Mouse (Mus musculus) spleen, adult 2 months (tissue): Measurements from ENCODE around the gene Ms4a3.

Source experiments
- CTCF ChIP-seq: fragments of 200-500 bp; IDR thresholded peaks from 2 replicates; pipeline ENCODE4 v1.5.1; 2011; ENCODE audit warnings: mild to moderate bottlenecking, inconsistent platforms; ENCODE audit not compliant: insufficient read depth, insufficient read length, insufficient replicate concordance; ENCODE audit errors: extremely low read depth
- POLR2A ChIP-seq: fragments of 200-500 bp; IDR thresholded peaks from 2 replicates; pipeline ENCODE4 v1.6.1; 2011; ENCODE audit warnings: low read depth, low read length, inconsistent platforms

DNA sequence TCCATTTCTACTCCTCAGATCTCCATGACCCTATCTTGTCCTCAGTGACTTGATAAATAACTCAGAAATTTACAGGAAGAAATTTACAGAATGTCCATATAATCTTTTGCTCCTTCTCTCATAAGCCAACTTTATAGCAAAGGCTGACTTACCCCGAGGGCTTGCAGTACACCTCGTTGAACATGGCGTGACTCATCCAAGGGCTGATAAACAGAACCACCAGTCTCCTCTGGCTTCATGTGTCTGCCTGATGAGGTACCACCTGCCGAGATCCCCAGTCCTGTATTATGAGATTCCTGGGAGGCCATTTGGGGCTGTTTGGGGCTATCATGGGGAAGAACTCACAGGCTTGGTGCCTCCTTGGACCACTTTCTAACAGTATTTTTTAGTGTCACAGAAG is 1.6 kb downstream of the Ms4a3 start:
- no peak for TF ChIP-seq CTCF
- TF ChIP-seq POLR2A: no peak
